Mouse (Mus musculus) stomach, embryonic 15.5 days (tissue): ENCODE measurements around the gene Zfhx3. TPM values are rescaled to one million over a fixed set of nuclear protein-coding genes. Genes with fewer than 3 reads are reported as not detected.

Experiments used
- ATAC-seq: fragments of 200-750 bp; cut with Nextera tagmentation; 2 replicates; pipeline ENCODE4 v1.8.0; 2017; ENCODE audit warnings: low read depth, moderate number of reproducible peaks, moderate TSS enrichment; ENCODE audit not compliant: insufficient read depth, low FRiP score
- H3K27ac ChIP-seq: fragments of 300-500 bp; sonication (generic); 2 replicates; pipeline ENCODE4 v1.5.1; 2015; ENCODE audit warnings: mild to moderate bottlenecking, inconsistent platforms
- H3K27me3 ChIP-seq: fragments of 300-500 bp; sonication (generic); replicated peaks from 2 replicates; pipeline ENCODE4 v1.6.1; 2015; ENCODE audit warnings: inconsistent platforms
- H3K36me3 ChIP-seq: fragments of 300-500 bp; sonication (generic); 2 replicates; pipeline ENCODE4 v1.6.1; 2015; ENCODE audit warnings: inconsistent platforms
- H3K4me1 ChIP-seq: fragments of 300-500 bp; sonication (generic); 2 replicates; pipeline ENCODE4 v1.6.1; 2015; ENCODE audit warnings: inconsistent platforms
- H3K4me2 ChIP-seq: fragments of 300-500 bp; sonication (generic); 2 replicates; pipeline ENCODE4 v1.6.1; 2015; ENCODE audit warnings: mild to moderate bottlenecking, inconsistent platforms
- H3K4me3 ChIP-seq: fragments of 300-500 bp; sonication (generic); replicated peaks from 2 replicates; pipeline ENCODE4 v1.5.1; 2015; ENCODE audit warnings: inconsistent platforms
- H3K9ac ChIP-seq: fragments of 300-500 bp; sonication (generic); 2 replicates; pipeline ENCODE4 v1.6.1; 2015; ENCODE audit warnings: inconsistent platforms
- H3K9me3 ChIP-seq: fragments of 300-500 bp; sonication (generic); 2 replicates; pipeline ENCODE4 v1.6.1; 2016; ENCODE audit warnings: inconsistent platforms
- WGBS: fragments of 180-500 bp; shearing (Covaris S2); methylation state at CpG from one replicate; pipeline ENCODE4 v1.1.7; 2015; 5-methylcytosine and 5-hydroxymethylcytosine counted together
- polyA plus RNA-seq: library from polyadenylated mRNA; unstranded; fragments of >200 nt; fragmentation: Nextera tagmentation; extraction: Ambion mirVana; gene quantifications from 2 replicates; pipeline ENCODE4 v1.2.1, GENCODE M21; 2015

Gene Zfhx3
- polyA plus RNA-seq, 1 experiment from 2014 or later: 12.9 TPM

DNA sequence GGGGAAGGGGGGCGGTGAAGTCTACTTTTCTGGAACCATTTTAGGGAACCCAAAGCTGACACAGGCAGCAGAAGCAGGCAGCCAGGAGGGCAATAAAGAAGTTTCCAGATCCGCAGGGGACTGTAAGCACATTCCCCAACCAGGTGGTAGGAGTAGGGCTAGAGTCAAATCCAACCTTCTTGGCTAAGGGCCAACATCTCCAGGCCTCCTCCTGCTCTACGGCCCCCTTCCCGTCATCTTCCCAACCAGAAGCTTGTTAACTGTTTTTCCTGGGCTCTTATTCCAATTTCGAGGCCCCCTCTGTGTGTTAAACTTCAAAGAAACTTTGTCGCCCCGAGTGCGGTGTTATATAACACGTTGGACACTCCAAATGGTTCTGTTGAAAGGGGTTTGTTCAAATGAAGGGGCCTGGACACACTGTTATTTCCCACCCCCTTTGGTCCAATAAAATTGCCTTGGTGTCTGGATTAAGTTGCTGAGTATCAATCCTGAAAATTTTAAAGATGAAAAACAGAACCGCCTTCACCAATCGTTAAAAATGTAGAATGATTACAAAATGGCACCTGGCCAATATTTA is 729.6 kb downstream of the Zfhx3 start:
- no peaks in the 10 kb centered on the region for H3K27me3 ChIP-seq
- 68% methylated on average over 11 of the region's 11 CpGs for WGBS
- no peak overlapping the region for H3K4me2 ChIP-seq
- no peak for ATAC-seq
- no peak overlapping the region for H3K27ac ChIP-seq
- no peaks in the 10 kb centered on the region for H3K36me3 ChIP-seq
- H3K4me1 ChIP-seq: no peaks in the 10 kb centered on the region
- no peak overlapping the region for H3K4me3 ChIP-seq
- no peak overlapping the region for H3K9ac ChIP-seq
- no peaks in the 10 kb centered on the region for H3K9me3 ChIP-seq

DNA sequence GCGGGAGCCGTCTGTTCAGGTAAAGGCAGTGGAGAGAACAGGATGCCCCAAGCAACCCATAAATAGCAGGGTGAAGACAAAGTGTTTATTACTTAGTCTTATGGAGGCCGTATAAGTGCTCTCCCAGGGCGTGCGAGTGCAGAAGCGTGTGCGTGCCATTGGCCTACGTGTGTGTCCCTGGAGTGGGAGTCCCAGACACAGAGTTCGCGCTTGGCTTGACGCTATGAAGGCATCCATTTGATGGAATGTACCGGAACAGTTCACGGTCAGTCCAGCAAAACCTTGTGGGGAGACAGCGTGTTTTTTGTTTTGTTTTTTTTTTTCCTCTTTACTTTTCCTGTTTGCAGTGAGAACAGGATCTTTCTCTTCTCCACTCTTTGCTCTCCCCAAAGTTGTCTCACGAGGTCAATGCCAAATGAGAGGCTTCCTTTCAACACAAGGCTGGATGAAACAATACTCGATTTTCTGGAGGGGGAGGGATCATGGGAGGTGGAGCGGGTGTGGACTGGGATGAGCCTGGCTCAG is 732.6 kb downstream of the Zfhx3 start:
- Histone ChIP-seq H3K36me3 (no peaks in the 10 kb centered on the region), H3K4me3 (no peak overlapping the region), H3K27ac (no peak overlapping the region), H3K27me3 (no peaks in the 10 kb centered on the region), H3K4me2 (no peak overlapping the region), H3K9me3 (no peaks in the 10 kb centered on the region), H3K4me1 (no peaks in the 10 kb centered on the region), H3K9ac (no peak overlapping the region)
- no peak for ATAC-seq
- WGBS: 76% methylated on average over 17 of the region's 17 CpGs

DNA sequence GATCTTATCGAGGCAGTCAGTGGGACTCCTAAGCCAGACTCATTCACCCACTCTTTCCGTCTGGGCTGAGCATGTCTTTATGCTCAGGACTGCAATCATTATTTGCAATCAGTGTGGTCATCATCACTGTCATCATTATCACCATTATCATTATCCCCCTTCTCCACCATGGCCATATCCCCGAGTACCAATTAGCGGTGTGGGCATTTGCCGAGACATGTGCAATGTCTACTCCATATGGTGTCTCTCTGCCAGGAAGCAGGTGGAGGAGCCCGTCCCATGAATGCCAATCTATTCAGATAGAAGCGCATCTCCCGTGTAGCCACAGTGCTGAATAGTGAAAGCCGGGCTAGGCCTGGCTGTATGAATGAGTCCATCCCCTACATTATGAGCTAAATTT is 747.2 kb downstream of the Zfhx3 start:
- Histone ChIP-seq H3K4me3 (no peak overlapping the region), H3K36me3 (no peaks in the 10 kb centered on the region), H3K27ac (no peak overlapping the region), H3K9ac (no peak overlapping the region), H3K4me1 (peaks cover 16% of the 10 kb centered on the region), H3K4me2 (no peak overlapping the region), H3K27me3 (0 out of 2 replicates have a peak, but pooled peaks cover 3% of the 10 kb centered on the region), H3K9me3 (no peaks in the 10 kb centered on the region)
- no peak for ATAC-seq
- 89% methylated on average over 9 of the region's 9 CpGs for WGBS

DNA sequence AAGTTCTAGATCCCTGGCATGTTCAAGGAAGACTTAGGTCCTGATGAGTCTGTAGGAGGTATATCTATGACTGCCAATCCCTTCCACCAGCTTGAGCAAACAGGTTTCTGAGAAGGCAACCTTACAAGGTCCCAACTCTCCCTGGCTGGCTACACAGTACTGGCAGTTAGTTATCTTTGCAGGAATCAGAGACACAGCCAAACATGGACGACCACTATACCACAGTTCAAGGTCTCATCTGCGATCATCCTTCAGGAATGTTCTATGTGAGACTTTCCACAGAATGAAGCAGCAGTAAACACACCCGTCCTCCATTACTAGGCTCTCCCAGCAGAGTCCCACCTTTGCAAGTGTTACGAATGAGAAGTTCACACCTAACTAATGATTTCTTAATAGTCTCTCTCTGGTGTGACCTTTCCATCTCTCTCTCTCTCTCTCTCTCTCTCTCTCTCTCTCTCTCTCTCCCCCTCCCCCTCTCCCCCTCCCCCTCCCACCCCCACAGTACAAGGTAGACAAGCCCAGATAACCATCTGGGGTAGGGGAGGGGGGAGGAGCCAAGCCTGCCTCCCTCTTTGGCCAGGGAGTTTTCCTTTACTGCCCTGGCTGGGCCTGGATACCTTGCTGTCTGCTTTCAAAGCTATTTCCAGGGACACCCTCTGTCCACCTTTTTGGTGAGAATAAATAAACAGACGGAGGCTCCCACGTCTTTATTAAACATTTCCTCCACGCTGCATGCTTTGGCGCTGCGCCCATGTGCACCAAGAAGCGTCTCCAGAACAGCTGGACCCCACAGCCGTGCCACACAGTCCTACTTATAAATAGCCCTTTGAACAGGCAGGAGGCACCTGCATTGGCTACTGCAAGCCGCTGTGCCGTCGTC is 748.4 kb downstream of the Zfhx3 start:
- 18% methylated on average over 14 of the region's 14 CpGs for WGBS
- Histone ChIP-seq H3K27me3 (peaks cover 14% of the 10 kb centered on the region), H3K27ac (no peak overlapping the region), H3K4me2 (peak overlapping the region; percentile 57), H3K9me3 (no peaks in the 10 kb centered on the region), H3K9ac (no peak overlapping the region), H3K36me3 (no peaks in the 10 kb centered on the region), H3K4me3 (no peak overlapping the region), H3K4me1 (peaks cover 24% of the 10 kb centered on the region)
- peak; percentile 30; the same call in 1 of the 2 replicates for ATAC-seq

DNA sequence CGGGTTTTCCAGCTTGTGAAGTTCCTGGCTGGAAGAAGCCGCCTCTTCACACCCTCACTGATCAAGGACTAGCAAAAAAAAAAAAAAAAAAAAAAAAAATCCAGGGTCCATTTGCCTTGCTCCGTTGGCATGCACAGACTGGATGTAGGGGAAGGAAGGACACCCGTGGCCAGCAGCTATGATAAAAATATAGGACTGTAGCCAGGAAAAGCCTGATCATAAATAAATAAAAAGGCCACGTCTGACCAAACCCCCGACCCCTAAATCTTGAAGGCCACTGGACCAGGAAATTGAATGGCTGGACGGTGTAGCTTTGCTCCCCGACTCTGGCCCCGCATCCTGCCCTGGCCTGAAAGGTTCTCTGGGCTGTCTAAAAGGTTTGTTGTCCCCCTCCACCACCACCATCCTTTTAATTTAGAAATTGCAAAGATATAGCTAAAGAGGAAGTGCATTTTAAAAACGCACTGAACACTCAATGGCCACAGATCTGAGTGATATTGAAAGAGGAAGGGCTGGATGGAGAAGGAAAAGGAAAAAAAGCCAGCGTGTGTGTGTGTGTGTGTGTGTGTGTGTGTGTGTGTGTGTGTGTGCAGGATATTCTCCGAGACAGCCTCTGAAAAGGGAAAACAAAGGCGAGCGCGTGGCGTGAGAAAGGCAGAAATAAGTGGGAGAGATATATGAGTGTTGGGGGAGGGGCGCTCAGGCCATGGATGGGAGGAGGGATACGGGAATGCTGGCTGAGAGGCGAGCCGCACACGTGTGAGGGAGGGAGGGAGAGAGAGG is 749.2 kb downstream of the Zfhx3 start:
- H3K27me3 ChIP-seq: peaks cover 23% of the 10 kb centered on the region
- H3K4me1 ChIP-seq: peaks cover 33% of the 10 kb centered on the region
- H3K4me2 ChIP-seq: peak overlapping the region; percentile 57
- H3K27ac ChIP-seq: 0 out of 2 replicates have a peak overlapping the region, but pooled peaks have one; percentile 48
- no peaks in the 10 kb centered on the region for H3K36me3 ChIP-seq
- no peaks in the 10 kb centered on the region for H3K9me3 ChIP-seq
- peak; percentile 20; the same call in 1 of the 2 replicates for ATAC-seq
- H3K4me3 ChIP-seq: peak overlapping the region; percentile 34
- H3K9ac ChIP-seq: no peak overlapping the region
- WGBS: 3% methylated on average over 19 of the region's 21 CpGs

DNA sequence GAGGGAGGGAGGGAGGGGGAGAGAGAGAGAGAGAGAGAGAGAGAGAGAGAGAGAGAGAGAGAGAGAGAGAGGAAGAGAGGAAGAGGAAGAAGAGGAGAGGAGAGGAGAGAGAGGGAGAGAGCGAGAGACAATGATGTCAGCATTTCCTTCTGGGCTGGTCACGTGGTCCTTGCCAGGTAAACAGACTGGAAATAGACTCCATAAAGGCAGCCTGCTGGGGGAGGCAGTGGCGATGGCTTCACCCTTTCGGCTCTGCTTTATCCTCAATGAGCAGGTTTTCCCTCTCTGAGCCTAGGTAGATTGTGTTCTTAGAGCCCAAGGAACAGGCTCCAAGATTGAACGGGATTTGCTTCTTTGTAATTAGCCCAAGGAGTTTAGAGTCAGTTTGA is 749.8 kb downstream of the Zfhx3 start:
- ATAC-seq: peak; percentile 41; the same call in 1 of the 2 replicates
- WGBS: 7% methylated on average over 5 of the region's 5 CpGs
- H3K4me2 ChIP-seq: peak overlapping the region; percentile 57
- H3K4me1 ChIP-seq: peaks cover 35% of the 10 kb centered on the region
- no peak overlapping the region for H3K9ac ChIP-seq
- no peak overlapping the region; the same call in 1 of the 2 replicates for H3K27ac ChIP-seq
- peak overlapping the region; percentile 34 for H3K4me3 ChIP-seq
- H3K9me3 ChIP-seq: no peaks in the 10 kb centered on the region
- no peaks in the 10 kb centered on the region for H3K36me3 ChIP-seq
- H3K27me3 ChIP-seq: peaks cover 24% of the 10 kb centered on the region

DNA sequence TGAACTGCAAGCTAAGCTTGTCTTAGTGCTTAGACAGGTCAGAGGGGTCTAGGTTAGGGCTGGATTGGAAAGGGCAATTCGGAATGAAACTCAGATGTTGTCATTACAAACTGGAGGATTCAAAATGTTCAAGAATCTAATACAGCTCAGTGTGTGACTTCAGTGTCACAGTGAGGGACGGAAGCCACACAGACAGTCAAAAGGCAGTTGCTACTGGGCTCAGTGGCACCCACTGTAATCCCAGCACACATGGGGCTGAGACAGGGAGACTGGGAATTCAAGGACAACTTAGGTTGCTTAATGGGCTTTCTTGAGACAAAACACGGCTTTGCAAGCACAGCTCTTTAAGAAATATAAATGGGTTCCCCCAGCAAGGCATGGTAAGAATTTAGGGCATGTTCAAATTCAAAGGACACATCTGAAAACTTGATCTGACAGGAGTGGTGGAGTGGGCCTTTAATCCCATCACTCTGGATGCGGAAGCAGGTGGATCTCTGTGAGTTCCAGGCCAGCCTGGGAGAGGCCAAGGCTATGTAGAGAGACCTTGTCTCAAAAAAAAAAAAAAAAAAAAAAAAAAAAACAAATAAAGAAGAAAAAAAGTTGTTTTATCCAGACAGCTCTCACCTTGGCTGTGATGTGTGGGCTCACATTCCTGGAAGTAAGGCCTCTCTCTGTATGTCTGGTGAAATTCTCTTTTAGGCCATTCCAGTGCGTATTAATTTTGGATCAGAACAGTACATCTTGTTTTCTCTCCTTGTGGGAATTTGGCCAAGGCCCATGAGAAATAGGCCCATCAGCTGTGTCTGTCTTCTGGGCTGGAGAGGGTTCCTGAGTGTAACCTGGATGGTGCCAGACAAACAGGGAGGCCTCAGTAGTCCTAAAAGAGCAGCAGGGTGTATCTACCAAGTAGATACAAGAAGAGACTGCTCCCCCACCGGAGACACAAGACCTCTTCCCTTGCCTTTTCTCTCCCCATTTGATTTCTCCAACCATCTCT is 750.5 kb downstream of the Zfhx3 start:
- no peak for ATAC-seq
- Histone ChIP-seq H3K27me3 (peaks cover 24% of the 10 kb centered on the region), H3K9ac (no peak overlapping the region), H3K36me3 (no peaks in the 10 kb centered on the region), H3K4me3 (no peak overlapping the region), H3K9me3 (no peaks in the 10 kb centered on the region), H3K27ac (no peak overlapping the region), H3K4me2 (peak overlapping the region; percentile 57; the same call in 1 of the 2 replicates), H3K4me1 (peaks cover 41% of the 10 kb centered on the region)
- 63% methylated on average over 6 of the region's 6 CpGs for WGBS

DNA sequence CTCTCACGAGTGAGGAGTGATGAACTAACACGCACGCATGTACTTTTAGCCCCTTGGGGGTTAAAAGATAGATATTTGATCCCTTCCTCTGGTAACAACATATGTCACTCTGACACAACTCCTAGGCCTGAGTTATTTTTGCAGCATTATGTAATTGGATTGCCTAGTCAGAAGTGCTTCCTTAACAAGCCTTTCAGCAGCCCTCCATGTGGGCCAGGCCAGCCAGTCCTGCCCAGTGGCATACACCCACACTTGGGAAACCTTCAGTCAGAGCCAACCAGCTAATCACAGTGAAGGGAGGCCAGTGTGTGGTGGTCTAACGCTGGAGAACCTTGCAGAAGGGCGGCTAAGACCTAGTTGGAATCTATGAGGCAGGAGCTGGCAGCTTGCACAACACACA is 751.4 kb downstream of the Zfhx3 start:
- Histone ChIP-seq H3K4me3 (no peak overlapping the region), H3K4me1 (peaks cover 41% of the 10 kb centered on the region), H3K36me3 (no peaks in the 10 kb centered on the region), H3K27me3 (peaks cover 24% of the 10 kb centered on the region), H3K9ac (no peak overlapping the region), H3K9me3 (no peaks in the 10 kb centered on the region), H3K27ac (no peak overlapping the region), H3K4me2 (no peak overlapping the region)
- no peak for ATAC-seq
- WGBS: 72% methylated on average over 5 of the region's 5 CpGs

DNA sequence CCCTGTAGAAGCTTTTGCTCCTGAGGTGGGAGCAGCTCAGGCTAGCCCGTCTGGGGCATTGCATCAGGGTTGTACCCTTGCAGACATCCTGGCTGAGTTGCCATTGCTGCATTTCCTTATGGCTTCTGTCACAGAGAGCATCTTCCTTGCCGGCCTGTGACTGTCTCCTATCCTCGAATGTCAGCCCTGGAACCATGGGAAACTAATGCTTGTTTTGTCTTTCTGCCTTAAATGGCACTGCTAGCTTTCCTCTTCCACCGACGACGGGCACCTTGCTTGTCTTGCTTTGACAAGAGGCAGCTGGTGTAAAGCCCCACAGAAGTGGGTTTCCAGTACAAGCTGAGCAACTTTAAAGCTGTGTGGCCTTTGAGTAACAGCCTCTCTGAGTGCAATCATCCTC is 752.1 kb downstream of the Zfhx3 start:
- H3K36me3 ChIP-seq: no peaks in the 10 kb centered on the region
- H3K9me3 ChIP-seq: no peaks in the 10 kb centered on the region
- H3K4me3 ChIP-seq: no peak overlapping the region
- 63% methylated on average over 6 of the region's 6 CpGs for WGBS
- H3K9ac ChIP-seq: no peak overlapping the region
- H3K4me1 ChIP-seq: peaks cover 43% of the 10 kb centered on the region
- no peak overlapping the region for H3K27ac ChIP-seq
- no peak overlapping the region for H3K4me2 ChIP-seq
- H3K27me3 ChIP-seq: peaks cover 26% of the 10 kb centered on the region
- ATAC-seq: no peak

DNA sequence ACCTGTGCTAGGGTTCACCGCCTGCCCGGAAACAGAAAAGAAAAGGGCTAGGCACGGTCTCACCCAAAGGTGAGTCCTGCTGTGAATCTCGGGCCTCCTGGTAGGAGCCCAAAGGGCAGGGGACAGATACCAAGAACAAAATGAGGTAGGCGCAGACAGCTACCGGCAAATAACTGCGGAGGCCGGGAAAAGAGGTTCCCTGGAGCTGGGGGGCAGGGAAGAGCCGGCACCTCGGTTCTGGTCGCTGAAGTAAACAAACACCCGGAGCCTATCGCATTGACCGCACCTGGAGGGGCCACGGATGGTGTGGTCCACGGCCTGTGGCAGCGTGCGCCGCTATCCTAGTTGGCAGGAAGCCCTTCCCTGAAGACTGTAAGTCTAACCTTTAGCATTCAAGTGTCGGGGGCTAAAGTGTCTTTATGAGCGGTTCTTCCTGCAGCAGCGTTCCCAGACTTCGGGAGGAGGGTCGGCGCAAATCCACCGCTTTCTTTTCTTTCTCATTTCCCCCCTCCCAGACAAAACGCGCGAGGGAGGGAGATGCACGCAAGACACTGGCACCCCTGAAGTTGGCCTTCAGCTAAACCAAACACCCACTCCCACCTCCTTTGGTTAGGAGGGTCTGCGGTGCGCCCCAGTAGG is 752.9 kb downstream of the Zfhx3 start:
- 13% methylated on average over 31 of the region's 32 CpGs for WGBS
- Histone ChIP-seq H3K9ac (peak overlapping the region; percentile 14; the same call in 1 of the 2 replicates), H3K9me3 (no peaks in the 10 kb centered on the region), H3K27me3 (peaks cover 26% of the 10 kb centered on the region), H3K4me1 (peaks cover 49% of the 10 kb centered on the region), H3K27ac (no peak overlapping the region), H3K4me3 (peak overlapping the region; percentile 36), H3K4me2 (peak overlapping the region; percentile 77), H3K36me3 (no peaks in the 10 kb centered on the region)
- no peak for ATAC-seq
